Mouse (Mus musculus) CH12.LX (cell line): ENCODE measurements around the gene Dapk2. TPM values are rescaled to one million over a fixed set of nuclear protein-coding genes. Genes with fewer than 3 reads are reported as not detected.
A peak's percentile ranks its signal among the peaks of the same experiment; 100 is the strongest.

Experiments used
- DNase-seq: peaks from one replicate; pipeline ENCODE4 v3.0.0-alpha.2; 2013; ENCODE audit errors: extremely low read depth
- H3K27ac ChIP-seq: 2 replicates; pipeline ENCODE4 v1.5.1; 2012; ENCODE audit warnings: low read depth, mild to moderate bottlenecking, control low read depth, moderate library complexity; ENCODE audit not compliant: insufficient read depth
- H3K27me3 ChIP-seq: replicated peaks from 2 replicates; pipeline ENCODE3; 2012; ENCODE audit warnings: inconsistent platforms
- H3K36me3 ChIP-seq, 2 experiments: replicated peaks in 1 of 2; 2 replicates each; pipeline versions ENCODE3 to v1.6.1; 2012; ENCODE audit warnings: inconsistent platforms in 1 of 2, low read length in 1 of 2, mild to moderate bottlenecking in 1 of 2, mixed read lengths in 1 of 2, moderate library complexity in 1 of 2; ENCODE audit not compliant: control insufficient read depth in 1 of 2, insufficient read depth in 1 of 2
- H3K4me1 ChIP-seq, 2 experiments: 2 replicates each; pipeline ENCODE4 v1.6.1; 2012; ENCODE audit warnings: inconsistent platforms in 1 of 2, moderate library complexity in 1 of 2; ENCODE audit not compliant: insufficient read depth in 2 of 2, control insufficient read depth in 1 of 2
- H3K4me2 ChIP-seq: 2 replicates; pipeline ENCODE4 v1.6.1; 2012; ENCODE audit warnings: low read depth, mild to moderate bottlenecking, control low read depth; ENCODE audit not compliant: poor library complexity, insufficient read depth, severe bottlenecking
- H3K4me3 ChIP-seq, 3 experiments: fragments of 150-350 bp in 1 of 3; sonication (generic) in 1 of 3; replicated peaks in 1 of 3; 2 replicates each; pipeline versions ENCODE3 to v1.5.1; 2011 to 2012; ENCODE audit warnings: low read depth in 2 of 3, low read length in 2 of 3, mild to moderate bottlenecking in 2 of 3, moderate library complexity in 2 of 3, control low read depth in 1 of 3, improper control_type of control experiment in 1 of 3, inconsistent platforms in 1 of 3, mixed read lengths in 1 of 3; ENCODE audit not compliant: poor library complexity in 1 of 3
- H3K79me2 ChIP-seq: replicated peaks from 2 replicates; pipeline ENCODE4 v1.6.1; 2012; ENCODE audit warnings: mild to moderate bottlenecking, moderate library complexity; ENCODE audit not compliant: control insufficient read depth, poor library complexity, insufficient read depth, severe bottlenecking; ENCODE audit errors: extremely low read depth
- H3K9ac ChIP-seq: 2 replicates; pipeline ENCODE4 v1.6.1; 2012; ENCODE audit warnings: low read depth, mild to moderate bottlenecking, control low read depth, moderate library complexity; ENCODE audit not compliant: insufficient read depth
- H3K9me3 ChIP-seq: replicated peaks from 2 replicates; pipeline ENCODE3; 2012; ENCODE audit warnings: low read length, inconsistent platforms, mixed read lengths
- BHLHE40 ChIP-seq: IDR thresholded peaks from 2 replicates; pipeline ENCODE4 v1.6.1; 2011; ENCODE audit warnings: mild to moderate bottlenecking, low read depth, low read length, improper control_type of control experiment
- CHD1 ChIP-seq: IDR thresholded peaks from 2 replicates; pipeline ENCODE4 v1.6.1; 2012; ENCODE audit warnings: low read depth, low read length, improper control_type of control experiment, inconsistent platforms
- CHD2 ChIP-seq: IDR thresholded peaks from 2 replicates; pipeline ENCODE4 v1.6.1; 2011; ENCODE audit warnings: low read length, improper control_type of control experiment
- CTCF ChIP-seq, 2 experiments: IDR thresholded peaks in 1 of 2; conservative IDR thresholded peaks in 1 of 2; 2 replicates each; pipeline ENCODE4 v1.5.1; 2011 to 2012; ENCODE audit warnings: low read depth in 2 of 2, low read length in 2 of 2, improper control_type of control experiment in 1 of 2, inconsistent platforms in 1 of 2, mild to moderate bottlenecking in 1 of 2, moderate library complexity in 1 of 2
- E2F4 ChIP-seq: IDR thresholded peaks from 2 replicates; pipeline ENCODE4 v1.6.1; 2011; ENCODE audit warnings: low read depth, low read length, improper control_type of control experiment; ENCODE audit not compliant: insufficient replicate concordance
- ELF1 ChIP-seq: IDR thresholded peaks from 2 replicates; pipeline ENCODE4 v1.6.1; 2014; ENCODE audit warnings: low read depth, mild to moderate bottlenecking, inconsistent platforms, low read length, improper control_type of control experiment
- EP300 ChIP-seq: IDR thresholded peaks from 2 replicates; pipeline ENCODE4 v1.6.1; 2011; ENCODE audit warnings: low read length, improper control_type of control experiment
- ETS1 ChIP-seq: conservative IDR thresholded peaks from 2 replicates; pipeline ENCODE4 v1.6.1; 2012; ENCODE audit warnings: low read depth, mild to moderate bottlenecking, inconsistent platforms, low read length, improper control_type of control experiment, moderate library complexity
- GABPA ChIP-seq: IDR thresholded peaks from 2 replicates; pipeline ENCODE4 v1.6.1; 2012; ENCODE audit warnings: low read depth, low read length, improper control_type of control experiment, inconsistent platforms; ENCODE audit not compliant: insufficient replicate concordance
- HCFC1 ChIP-seq: IDR thresholded peaks from 2 replicates; pipeline ENCODE4 v1.6.1; 2012; ENCODE audit warnings: low read depth, mild to moderate bottlenecking, inconsistent platforms, low read length, improper control_type of control experiment
- IRF4 ChIP-seq: IDR thresholded peaks from 2 replicates; pipeline ENCODE4 v1.6.1; 2014; ENCODE audit warnings: low read depth, mild to moderate bottlenecking, inconsistent platforms, low read length, improper control_type of control experiment
- JUN ChIP-seq: IDR thresholded peaks from 2 replicates; pipeline ENCODE4 v1.6.1; 2011; ENCODE audit warnings: low read depth, mild to moderate bottlenecking, low read length, improper control_type of control experiment, moderate library complexity; ENCODE audit not compliant: insufficient read depth
- JUND ChIP-seq: conservative IDR thresholded peaks from 2 replicates; pipeline ENCODE4 v1.6.1; 2011; ENCODE audit warnings: low read depth, low read length, improper control_type of control experiment
- KAT2A ChIP-seq: IDR thresholded peaks from 2 replicates; pipeline ENCODE4 v1.6.1; 2012; ENCODE audit warnings: low read length, improper control_type of control experiment, inconsistent platforms; ENCODE audit not compliant: insufficient replicate concordance
- MAFK ChIP-seq: IDR thresholded peaks from 2 replicates; pipeline ENCODE4 v1.6.1; 2011; ENCODE audit warnings: low read length, improper control_type of control experiment; ENCODE audit not compliant: insufficient replicate concordance
- MAX ChIP-seq: IDR thresholded peaks from 2 replicates; pipeline ENCODE4 v1.6.1; 2011; ENCODE audit warnings: low read length, improper control_type of control experiment
- MAZ ChIP-seq: IDR thresholded peaks from 2 replicates; pipeline ENCODE4 v1.6.1; 2012; ENCODE audit warnings: low read depth, mild to moderate bottlenecking, inconsistent platforms, low read length, improper control_type of control experiment, moderate library complexity
- MEF2A ChIP-seq: IDR thresholded peaks from 2 replicates; pipeline ENCODE4 v1.6.1; 2014; ENCODE audit warnings: low read depth, mild to moderate bottlenecking, inconsistent platforms, low read length, improper control_type of control experiment, borderline replicate concordance
- MXI1 ChIP-seq: IDR thresholded peaks from 2 replicates; pipeline ENCODE4 v1.6.1; 2011; ENCODE audit warnings: mild to moderate bottlenecking, low read depth, low read length, improper control_type of control experiment
- MYC ChIP-seq: IDR thresholded peaks from 2 replicates; pipeline ENCODE4 v1.6.1; 2011; ENCODE audit warnings: low read depth, mild to moderate bottlenecking, improper control_type of control experiment, low read length
- NELFE ChIP-seq: IDR thresholded peaks from 2 replicates; pipeline ENCODE4 v1.6.1; 2011; ENCODE audit warnings: low read depth, low read length, improper control_type of control experiment
- NRF1 ChIP-seq: IDR thresholded peaks from 2 replicates; pipeline ENCODE4 v1.6.1; 2014; ENCODE audit warnings: low read depth, mild to moderate bottlenecking, inconsistent platforms, low read length, improper control_type of control experiment, moderate library complexity
- PAX5 ChIP-seq: IDR thresholded peaks from 2 replicates; pipeline ENCODE4 v1.6.1; 2012; ENCODE audit warnings: low read length, inconsistent platforms, mixed read lengths
- POLR2A ChIP-seq: IDR thresholded peaks from 2 replicates; pipeline ENCODE4 v1.6.1; 2011; ENCODE audit warnings: low read depth, mild to moderate bottlenecking, improper control_type of control experiment, low read length
- POLR2AphosphoS2 ChIP-seq: IDR thresholded peaks from 2 replicates; pipeline ENCODE4 v1.6.1; 2011; ENCODE audit warnings: low read depth, low read length, improper control_type of control experiment
- RCOR1 ChIP-seq: conservative IDR thresholded peaks from 2 replicates; pipeline ENCODE4 v1.6.1; 2012; ENCODE audit warnings: low read depth, mild to moderate bottlenecking, inconsistent platforms, low read length, improper control_type of control experiment
- SIN3A ChIP-seq: IDR thresholded peaks from 2 replicates; pipeline ENCODE4 v1.6.1; 2012; ENCODE audit warnings: low read length, improper control_type of control experiment, inconsistent platforms
- SMC3 ChIP-seq: IDR thresholded peaks from 2 replicates; pipeline ENCODE4 v1.6.1; 2011; ENCODE audit warnings: low read depth, low read length, improper control_type of control experiment
- TBP ChIP-seq: conservative IDR thresholded peaks from 2 replicates; pipeline ENCODE4 v1.6.1; 2011; ENCODE audit warnings: low read depth, low read length, improper control_type of control experiment
- TCF12 ChIP-seq: IDR thresholded peaks from 2 replicates; pipeline ENCODE4 v1.6.1; 2014; ENCODE audit warnings: low read depth, mild to moderate bottlenecking, inconsistent platforms, low read length, improper control_type of control experiment
- UBTF ChIP-seq: IDR thresholded peaks from 2 replicates; pipeline ENCODE4 v1.6.1; 2012; ENCODE audit warnings: low read depth, mild to moderate bottlenecking, inconsistent platforms, low read length, improper control_type of control experiment, moderate library complexity
- USF1 ChIP-seq: IDR thresholded peaks from 2 replicates; pipeline ENCODE4 v1.6.1; 2014; ENCODE audit warnings: low read depth, mild to moderate bottlenecking, inconsistent platforms, low read length, improper control_type of control experiment
- USF2 ChIP-seq: conservative IDR thresholded peaks from 2 replicates; pipeline ENCODE4 v1.6.1; 2011; ENCODE audit warnings: low read depth, low read length, improper control_type of control experiment
- ZC3H11A ChIP-seq: IDR thresholded peaks from 2 replicates; pipeline ENCODE4 v1.6.1; 2012; ENCODE audit warnings: low read depth, mild to moderate bottlenecking, inconsistent platforms, low read length, improper control_type of control experiment
- ZKSCAN1 ChIP-seq: IDR thresholded peaks from 2 replicates; pipeline ENCODE4 v1.6.1; 2012; ENCODE audit warnings: low read depth, inconsistent platforms, low read length, improper control_type of control experiment, borderline replicate concordance
- ZMIZ1 ChIP-seq: IDR thresholded peaks from 2 replicates; pipeline ENCODE4 v1.6.1; 2012; ENCODE audit warnings: low read depth, mild to moderate bottlenecking, inconsistent platforms, low read length, improper control_type of control experiment
- ZNF384 ChIP-seq: IDR thresholded peaks from 2 replicates; pipeline ENCODE4 v1.6.1; 2012; ENCODE audit warnings: low read depth, low read length, improper control_type of control experiment, inconsistent platforms
- dilution Hi-C: fragments of 300-500 bp; cut with MboI; formaldehyde crosslinking; loops from 2 replicates; pipeline ENCODE4 v1.14.3; 2020; ENCODE audit warnings: low sequenced_read_pairs; ENCODE audit not compliant: extremely low pct_unique_long_range_greater_than_20kb, extremely low pct_ligation_motif_present
- in situ Hi-C: fragments of 300-500 bp; cut with MboI; formaldehyde crosslinking; loops from 3 replicates; pipeline ENCODE4 v1.14.3; 2019; ENCODE audit warnings: low sequenced_read_pairs, low pct_ligation_motif_present, low pct_unique_long_range_greater_than_20kb, mixed read lengths
- polyA plus RNA-seq: library from polyadenylated mRNA; unstranded; fragments of >175 nt; gene quantifications from 2 replicates; pipeline ENCODE4 v1.2.1, GENCODE M21; 2012; ENCODE audit warnings: low read depth; ENCODE audit not compliant: insufficient read length
- total RNA-seq, 2 experiments: library from RNA; depleted of rRNA; stranded (reverse); fragments of 300-350 nt in 1 of 2; fragments of >200 nt in 1 of 2; gene quantifications; 2 replicates each; pipeline ENCODE4 v1.2.3; 2012 to 2014

Dapk2 gene
- total and polyA plus RNA-seq, 3 experiments, result 25.2 to 60.3 (median 39.0) TPM

DNA sequence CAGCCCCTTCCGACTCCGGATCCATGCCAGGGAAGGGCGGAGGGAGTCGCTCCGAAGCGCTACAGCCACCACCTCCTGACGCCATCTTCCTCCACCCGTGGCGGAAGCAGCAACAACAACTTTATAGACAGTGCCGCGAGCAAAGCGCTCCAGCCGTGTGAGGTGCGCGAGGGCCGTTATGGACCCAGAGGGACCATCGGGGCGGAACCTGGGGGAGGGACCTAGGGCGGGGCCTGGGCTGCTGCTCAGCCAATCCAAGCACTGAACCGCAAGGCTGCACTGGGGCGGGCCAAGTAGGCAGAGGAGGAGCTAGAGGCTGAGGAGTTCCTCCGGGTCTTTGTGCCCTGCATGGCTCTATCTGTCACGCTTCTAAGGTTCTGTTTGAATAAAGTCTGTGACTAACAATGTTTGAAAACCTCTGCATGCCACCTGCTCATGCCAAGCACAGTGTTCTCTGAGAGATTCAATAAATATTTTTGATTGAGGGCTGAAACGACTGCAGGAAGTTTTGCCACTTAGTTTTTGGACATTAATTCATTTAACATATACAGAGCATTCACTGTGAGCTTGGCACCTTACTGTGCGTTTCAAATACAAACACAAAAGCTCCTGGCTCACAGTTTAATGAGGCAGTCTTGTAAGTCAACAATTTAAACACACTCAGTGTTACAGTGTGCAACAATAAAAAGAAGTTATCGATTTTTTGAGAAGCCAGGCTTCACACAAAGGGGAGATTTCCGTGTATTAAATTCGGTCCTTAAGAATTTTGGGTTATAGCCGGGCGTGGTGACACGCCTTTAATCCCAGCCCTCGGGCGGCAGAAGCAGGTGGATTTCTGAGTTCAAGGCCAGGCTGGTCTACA lies 33.1 kb upstream of the Dapk2 start:
- Histone ChIP-seq H3K36me3 (peaks cover 8 to 28% of the 10 kb centered on the region in 2 experiments), H3K9ac (peak overlapping the region; percentile 89), H3K27me3 (no peaks in the 10 kb centered on the region), H3K4me3 (peak overlapping the region; percentile 68 to 92 (median 86)), H3K4me1 (peaks cover 5 to 48% of the 10 kb centered on the region in 2 experiments; a peak in 3 of 4 replicates), H3K79me2 (peaks cover 59% of the 10 kb centered on the region), H3K4me2 (peak overlapping the region; percentile 99), H3K27ac (peak overlapping the region; percentile 41; the same call in 1 of the 2 replicates), H3K9me3 (no peaks in the 10 kb centered on the region)
- peak; percentile 99 for DNase-seq
- dilution Hi-C loops, result no loop called here
- in situ Hi-C loops, result loop anchor here (25.0 kb wide), 2 partner anchors 387 to 662 kb away; partner anchors contain the start of genes Aph1b, Fbxl22 and Gm10647
- TF ChIP-seq PAX5, result no peak
- no peak for TF ChIP-seq RCOR1
- peak; percentile 77 for TF ChIP-seq MXI1
- no peak for TF ChIP-seq EP300
- no peak for TF ChIP-seq E2F4
- TF ChIP-seq POLR2AphosphoS2, result no peak
- TF ChIP-seq ZMIZ1, result peak; percentile 60; the same call in 1 of the 2 replicates
- no peak for TF ChIP-seq SMC3
- TF ChIP-seq IRF4, result peak; percentile 32; the same call in 1 of the 2 replicates
- no peak for TF ChIP-seq MAFK
- TF ChIP-seq USF2, result no peak
- peak; percentile 57; the same call in 1 of the 2 replicates for TF ChIP-seq TBP
- TF ChIP-seq MEF2A, result no peak
- no peak for TF ChIP-seq ZC3H11A
- peak; percentile 87; the same call in 1 of the 2 replicates for TF ChIP-seq MYC
- TF ChIP-seq GABPA, result no peak; the same call in 1 of the 2 replicates
- 0 out of 2 replicates have a peak, but pooled peaks have one; percentile 10 for TF ChIP-seq CHD2
- TF ChIP-seq ZKSCAN1, result no peak
- TF ChIP-seq ELF1, result peak; percentile 87
- TF ChIP-seq USF1, result no peak
- TF ChIP-seq JUN, result no peak
- 0 out of 2 replicates have a peak, but pooled peaks have one; percentile 25 for TF ChIP-seq UBTF
- peak; percentile 95 for TF ChIP-seq SIN3A
- TF ChIP-seq BHLHE40, result 0 out of 2 replicates have a peak, but pooled peaks have one; percentile 45
- TF ChIP-seq ZNF384, result peak; percentile 16; the same call in 1 of the 2 replicates
- peak; percentile 74; the same call in 1 of the 2 replicates for TF ChIP-seq KAT2A
- TF ChIP-seq HCFC1, result peak; percentile 91
- peak; percentile 83; the same call in 1 of the 2 replicates for TF ChIP-seq MAX
- no peak for TF ChIP-seq CHD1
- TF ChIP-seq MAZ, result no peak; the same call in 1 of the 2 replicates
- TF ChIP-seq CTCF (conservative IDR thresholded peaks at IDR 0.05 in 1 of 2, IDR thresholded peaks at IDR 0.05 in 1 of 2; ENCODE audit: low read depth in 2 of 2, low read length in 2 of 2), result no peak
- no peak for TF ChIP-seq JUND
- peak; percentile 90 for TF ChIP-seq NELFE
- TF ChIP-seq ETS1, result 0 out of 2 replicates have a peak, but pooled peaks have one; percentile 33
- TF ChIP-seq POLR2A, result peak; percentile 95
- peak; percentile 94 for TF ChIP-seq TCF12
- peak; percentile 75 for TF ChIP-seq NRF1
